Mouse (Mus musculus): ENCODE measurements at regions not wholly inside any gene's neighbourhood (a gene's known extent, or its start where the extent isn't known, plus 50 kb on each side); places are given as distances from the start of the nearest gene placed in this dataset.

- H3K4me1 ChIP-seq (replicated peaks; ENCODE audit: control insufficient read depth, insufficient read depth, low read length), result no peaks in the 10 kb centered on the region
- H3K9me3 ChIP-seq (ENCODE audit: control insufficient read depth), result no peaks in the 10 kb centered on the region
- no peaks in the 10 kb centered on the region for H3K36me3 ChIP-seq (ENCODE audit: control insufficient read depth, insufficient read depth)
- peak overlapping the region; percentile 10; the same call in 1 of the 2 replicates for H3K27ac ChIP-seq (ENCODE audit: low read depth, low read length)
- peak; percentile 100 for TF ChIP-seq CTCF (IDR thresholded peaks at IDR 0.05; ENCODE audit: low read depth)
- H3K4me3 ChIP-seq (ENCODE audit: low read depth, low read length), result peak overlapping the region; percentile 17
- no peaks in the 10 kb centered on the region for H3K27me3 ChIP-seq (replicated peaks; ENCODE audit: control insufficient read depth, insufficient read depth, low read length)
- peak overlapping the region; percentile 61 for H3K4me2 ChIP-seq (replicated peaks; ENCODE audit: low read depth)
- WGBS, result under 1% methylated on average over 21 of the region's 21 CpGs
- peak; percentile 98 for ATAC-seq
- no peak overlapping the region for H3K9ac ChIP-seq (ENCODE audit: low read depth, low read length)
Measured at GRCm38 (mm10) chr14:120137680-120138136, 95.5 kb upstream of the Oxgr1 start.

- Histone ChIP-seq H3K9me3 (ENCODE audit: control insufficient read depth) (no peaks in the 10 kb centered on the region), H3K36me3 (ENCODE audit: control insufficient read depth, insufficient read depth) (no peaks in the 10 kb centered on the region), H3K27ac (ENCODE audit: low read depth, low read length) (no peak overlapping the region), H3K9ac (ENCODE audit: low read depth, low read length) (no peak overlapping the region), H3K4me3 (ENCODE audit: low read depth, low read length) (no peak overlapping the region), H3K4me2 (replicated peaks; ENCODE audit: low read depth) (no peak overlapping the region), H3K27me3 (replicated peaks; ENCODE audit: control insufficient read depth, insufficient read depth, low read length) (no peaks in the 10 kb centered on the region), H3K4me1 (replicated peaks; ENCODE audit: control insufficient read depth, insufficient read depth, low read length) (no peaks in the 10 kb centered on the region)
- no peak for TF ChIP-seq CTCF (IDR thresholded peaks at IDR 0.05; ENCODE audit: low read depth)
- WGBS, result 75% methylated on average over 5 of the region's 5 CpGs
- no peak for ATAC-seq
Measured at GRCm38 (mm10) chr14:120138546-120138945, 96.3 kb upstream of the Oxgr1 start.

- H3K4me2 ChIP-seq (replicated peaks; ENCODE audit: low read depth), result no peak overlapping the region
- no peak overlapping the region for H3K27ac ChIP-seq (ENCODE audit: low read depth, low read length)
- H3K36me3 ChIP-seq (ENCODE audit: control insufficient read depth, insufficient read depth), result no peaks in the 10 kb centered on the region
- WGBS, result 97% methylated on average over 14 of the region's 14 CpGs
- TF ChIP-seq CTCF (IDR thresholded peaks at IDR 0.05; ENCODE audit: low read depth), result no peak
- H3K4me1 ChIP-seq (replicated peaks; ENCODE audit: control insufficient read depth, insufficient read depth, low read length), result no peaks in the 10 kb centered on the region
- no peak overlapping the region for H3K4me3 ChIP-seq (ENCODE audit: low read depth, low read length)
- no peak overlapping the region for H3K9ac ChIP-seq (ENCODE audit: low read depth, low read length)
- no peaks in the 10 kb centered on the region for H3K9me3 ChIP-seq (ENCODE audit: control insufficient read depth)
- no peak for ATAC-seq
- no peaks in the 10 kb centered on the region for H3K27me3 ChIP-seq (replicated peaks; ENCODE audit: control insufficient read depth, insufficient read depth, low read length)
Measured at GRCm38 (mm10) chr14:120139256-120139655, 97.0 kb upstream of the Oxgr1 start.

GRCm38 (mm10) chr14:120139671-120140071 lies 97.4 kb upstream of the Oxgr1 start:
- WGBS, result 95% methylated on average over 16 of the region's 16 CpGs
- no peak for ATAC-seq
- H3K9me3 ChIP-seq (ENCODE audit: control insufficient read depth), result no peaks in the 10 kb centered on the region
- TF ChIP-seq CTCF (IDR thresholded peaks at IDR 0.05; ENCODE audit: low read depth), result no peak
- no peak overlapping the region for H3K27ac ChIP-seq (ENCODE audit: low read depth, low read length)
- H3K4me2 ChIP-seq (replicated peaks; ENCODE audit: low read depth), result no peak overlapping the region
- H3K4me1 ChIP-seq (replicated peaks; ENCODE audit: control insufficient read depth, insufficient read depth, low read length), result no peaks in the 10 kb centered on the region
- no peaks in the 10 kb centered on the region for H3K27me3 ChIP-seq (replicated peaks; ENCODE audit: control insufficient read depth, insufficient read depth, low read length)
- no peak overlapping the region for H3K4me3 ChIP-seq (ENCODE audit: low read depth, low read length)
- no peak overlapping the region for H3K9ac ChIP-seq (ENCODE audit: low read depth, low read length)
- H3K36me3 ChIP-seq (ENCODE audit: control insufficient read depth, insufficient read depth), result no peaks in the 10 kb centered on the region

- Histone ChIP-seq H3K36me3 (ENCODE audit: control insufficient read depth, insufficient read depth) (no peaks in the 10 kb centered on the region), H3K27ac (ENCODE audit: low read depth, low read length) (no peak overlapping the region), H3K4me1 (replicated peaks; ENCODE audit: control insufficient read depth, insufficient read depth, low read length) (no peaks in the 10 kb centered on the region), H3K9me3 (ENCODE audit: control insufficient read depth) (no peaks in the 10 kb centered on the region), H3K9ac (ENCODE audit: low read depth, low read length) (no peak overlapping the region), H3K27me3 (replicated peaks; ENCODE audit: control insufficient read depth, insufficient read depth, low read length) (no peaks in the 10 kb centered on the region), H3K4me2 (replicated peaks; ENCODE audit: low read depth) (no peak overlapping the region), H3K4me3 (ENCODE audit: low read depth, low read length) (no peak overlapping the region)
- ATAC-seq, result no peak
- no peak for TF ChIP-seq CTCF (IDR thresholded peaks at IDR 0.05; ENCODE audit: low read depth)
- 94% methylated on average over 8 of the region's 8 CpGs for WGBS
Measured at GRCm38 (mm10) chr14:120140211-120140610, 98.0 kb upstream of the Oxgr1 start.

GRCm38 (mm10) chr14:120140791-120141747 lies 98.8 kb upstream of the Oxgr1 start:
- 67% methylated on average over 14 of the region's 14 CpGs for WGBS
- no peaks in the 10 kb centered on the region for H3K9me3 ChIP-seq (ENCODE audit: control insufficient read depth)
- no peak for ATAC-seq
- H3K4me2 ChIP-seq (replicated peaks; ENCODE audit: low read depth), result no peak overlapping the region
- H3K4me1 ChIP-seq (replicated peaks; ENCODE audit: control insufficient read depth, insufficient read depth, low read length), result no peaks in the 10 kb centered on the region
- no peak overlapping the region for H3K27ac ChIP-seq (ENCODE audit: low read depth, low read length)
- no peak overlapping the region for H3K9ac ChIP-seq (ENCODE audit: low read depth, low read length)
- H3K4me3 ChIP-seq (ENCODE audit: low read depth, low read length), result no peak overlapping the region
- no peaks in the 10 kb centered on the region for H3K27me3 ChIP-seq (replicated peaks; ENCODE audit: control insufficient read depth, insufficient read depth, low read length)
- TF ChIP-seq CTCF (IDR thresholded peaks at IDR 0.05; ENCODE audit: low read depth), result no peak
- H3K36me3 ChIP-seq (ENCODE audit: control insufficient read depth, insufficient read depth), result no peaks in the 10 kb centered on the region
